Mouse (Mus musculus) stomach, embryonic 14.5 days (tissue): ENCODE data around the gene Rnase10. TPM values are rescaled to one million over a fixed set of nuclear protein-coding genes. Genes with fewer than 3 reads are reported as not detected.
"Not testable (repeated sequence)": the region's sequence is repeated elsewhere in the genome, so short reads cannot be mapped to it uniquely, and the experiment has no call there.

Source experiments
- ATAC-seq: fragments of 200-750 bp; cut with Nextera tagmentation; 2 replicates; pipeline ENCODE4 v1.8.0; 2017; ENCODE audit warnings: low read depth, moderate TSS enrichment; ENCODE audit not compliant: insufficient number of reproducible peaks, insufficient read depth, low FRiP score
- H3K27ac ChIP-seq: fragments of 300-500 bp; sonication (generic); 2 replicates; pipeline ENCODE4 v1.5.1; 2014; ENCODE audit warnings: mild to moderate bottlenecking, low read length, moderate library complexity, mixed read lengths
- H3K27me3 ChIP-seq: fragments of 300-500 bp; sonication (generic); 2 replicates; pipeline ENCODE4 v1.6.1; 2014; ENCODE audit warnings: low read length, control low read depth, mixed read lengths; ENCODE audit not compliant: control insufficient read depth, insufficient read depth
- H3K36me3 ChIP-seq: fragments of 300-500 bp; sonication (generic); 2 replicates; pipeline ENCODE4 v1.6.1; 2014; ENCODE audit warnings: mild to moderate bottlenecking, control low read depth, low read length, moderate library complexity, mixed read lengths; ENCODE audit not compliant: control insufficient read depth, insufficient read depth
- H3K4me1 ChIP-seq: fragments of 300-500 bp; sonication (generic); 2 replicates; pipeline ENCODE4 v1.6.1; 2014; ENCODE audit warnings: low read length, control low read depth, mixed read lengths; ENCODE audit not compliant: control insufficient read depth, insufficient read depth
- H3K4me2 ChIP-seq: fragments of 300-500 bp; sonication (generic); replicated peaks from 2 replicates; pipeline ENCODE4 v1.6.1; 2014; ENCODE audit warnings: low read depth, low read length, control low read depth
- H3K4me3 ChIP-seq: fragments of 300-500 bp; sonication (generic); 2 replicates; pipeline ENCODE4 v1.5.1; 2014; ENCODE audit warnings: low read depth, low read length, control low read depth
- H3K9ac ChIP-seq: fragments of 300-500 bp; sonication (generic); replicated peaks from 2 replicates; pipeline ENCODE4 v1.6.1; 2014; ENCODE audit warnings: low read depth, mild to moderate bottlenecking, control low read depth, low read length, moderate library complexity, mixed read lengths
- H3K9me3 ChIP-seq: fragments of 300-500 bp; sonication (generic); 2 replicates; pipeline ENCODE4 v1.6.1; 2016; ENCODE audit warnings: low read depth, low read length, control low read depth; ENCODE audit not compliant: control insufficient read depth
- WGBS: fragments of 180-500 bp; shearing (Covaris S2); extraction: QIAGEN DNeasy Blood & Tissue Kit; methylation state at CpG from one replicate; pipeline ENCODE4 v1.1.7; 2014; 5-methylcytosine and 5-hydroxymethylcytosine counted together
- polyA plus RNA-seq: library from polyadenylated mRNA; unstranded; fragments of >200 nt; fragmentation: Nextera tagmentation; extraction: Ambion mirVana; gene quantifications from 2 replicates; pipeline ENCODE4 v1.2.1, GENCODE M21; 2014

Gene Rnase10
- 0.22 TPM in 1 of 2 replicates, not detected in the other for polyA plus RNA-seq

GRCm38 (mm10) chr14:51007152-51007801 is at the start of gene Rnase10:
TSS of gene Rnase10 (plus strand) at chr14:51007751.
- Histone ChIP-seq H3K27me3 (no peaks in the 10 kb centered on the region), H3K36me3 (no peaks in the 10 kb centered on the region), H3K9me3 (no peaks in the 10 kb centered on the region), H3K4me1 (no peaks in the 10 kb centered on the region), H3K27ac (peak within 1 kb of the TSS; percentile 77), H3K9ac (no peak within 1 kb of the TSS), H3K4me2 (no peak within 1 kb of the TSS), H3K4me3 (no peak within 1 kb of the TSS)
- 82% methylated on average over 8 of the region's 8 CpGs for WGBS
- no peak for ATAC-seq

DNA sequence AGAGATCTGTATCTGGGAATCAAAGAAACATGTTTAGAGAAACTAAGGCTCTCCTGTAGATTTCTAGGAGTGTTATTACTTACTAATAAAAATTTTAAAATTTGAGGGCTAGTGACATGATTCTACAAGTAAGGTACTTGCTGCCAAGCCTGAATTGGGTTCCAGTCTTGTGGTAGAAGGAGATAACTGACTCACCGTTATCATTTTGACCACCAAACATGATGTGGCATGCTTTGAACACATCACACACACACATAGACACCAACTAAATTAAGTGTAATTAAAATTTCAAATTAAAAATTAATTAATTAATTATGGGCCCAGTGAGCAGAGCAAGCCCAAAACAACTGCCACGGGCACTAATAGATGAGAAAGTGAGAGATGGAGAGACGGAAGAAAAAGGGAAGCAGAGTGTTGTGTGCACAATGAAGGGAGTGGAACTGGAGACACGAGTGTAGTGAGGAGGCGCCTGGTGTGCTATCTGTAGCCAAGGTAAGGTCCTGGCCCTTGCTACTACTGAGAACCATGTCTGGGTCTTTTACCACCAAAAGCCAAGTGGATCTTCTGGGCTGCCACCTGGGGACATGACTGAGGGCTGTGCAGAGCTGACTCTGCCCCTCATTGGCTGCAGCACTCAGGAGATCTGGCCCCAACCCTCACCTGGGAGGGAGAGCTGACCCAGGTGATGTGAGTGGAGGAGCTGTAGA is 49.1 kb upstream of the Rnase10 start:
- H3K4me2 ChIP-seq, H3K9me3 ChIP-seq, ATAC-seq, H3K4me3 ChIP-seq, H3K4me1 ChIP-seq, H3K27me3 ChIP-seq, H3K27ac ChIP-seq, H3K36me3 ChIP-seq, H3K9ac ChIP-seq: not testable (repeated sequence)
- WGBS: 89% methylated on average over 5 of the region's 5 CpGs

GRCm38 (mm10) chr14:50968216-50968980 is 39.2 kb upstream of the Rnase10 start:
- WGBS: 87% methylated on average over 5 of the region's 5 CpGs

GRCm38 (mm10) chr14:50969041-50969440 is 38.5 kb upstream of the Rnase10 start:
- H3K9me3 ChIP-seq: no peaks in the 10 kb centered on the region
- 11% methylated on average over 1 of the region's 1 CpGs for WGBS

More at GRCm38 (mm10) chr14:50968216-50968980, 39.2 kb upstream of the Rnase10 start:
- no peak for ATAC-seq
- H3K27ac ChIP-seq: no peak overlapping the region
- H3K9ac ChIP-seq: no peak overlapping the region
- no peaks in the 10 kb centered on the region for H3K4me1 ChIP-seq
- no peaks in the 10 kb centered on the region for H3K27me3 ChIP-seq
- H3K4me2 ChIP-seq: no peak overlapping the region
- no peaks in the 10 kb centered on the region for H3K9me3 ChIP-seq
- no peak overlapping the region for H3K4me3 ChIP-seq
- no peaks in the 10 kb centered on the region for H3K36me3 ChIP-seq

DNA sequence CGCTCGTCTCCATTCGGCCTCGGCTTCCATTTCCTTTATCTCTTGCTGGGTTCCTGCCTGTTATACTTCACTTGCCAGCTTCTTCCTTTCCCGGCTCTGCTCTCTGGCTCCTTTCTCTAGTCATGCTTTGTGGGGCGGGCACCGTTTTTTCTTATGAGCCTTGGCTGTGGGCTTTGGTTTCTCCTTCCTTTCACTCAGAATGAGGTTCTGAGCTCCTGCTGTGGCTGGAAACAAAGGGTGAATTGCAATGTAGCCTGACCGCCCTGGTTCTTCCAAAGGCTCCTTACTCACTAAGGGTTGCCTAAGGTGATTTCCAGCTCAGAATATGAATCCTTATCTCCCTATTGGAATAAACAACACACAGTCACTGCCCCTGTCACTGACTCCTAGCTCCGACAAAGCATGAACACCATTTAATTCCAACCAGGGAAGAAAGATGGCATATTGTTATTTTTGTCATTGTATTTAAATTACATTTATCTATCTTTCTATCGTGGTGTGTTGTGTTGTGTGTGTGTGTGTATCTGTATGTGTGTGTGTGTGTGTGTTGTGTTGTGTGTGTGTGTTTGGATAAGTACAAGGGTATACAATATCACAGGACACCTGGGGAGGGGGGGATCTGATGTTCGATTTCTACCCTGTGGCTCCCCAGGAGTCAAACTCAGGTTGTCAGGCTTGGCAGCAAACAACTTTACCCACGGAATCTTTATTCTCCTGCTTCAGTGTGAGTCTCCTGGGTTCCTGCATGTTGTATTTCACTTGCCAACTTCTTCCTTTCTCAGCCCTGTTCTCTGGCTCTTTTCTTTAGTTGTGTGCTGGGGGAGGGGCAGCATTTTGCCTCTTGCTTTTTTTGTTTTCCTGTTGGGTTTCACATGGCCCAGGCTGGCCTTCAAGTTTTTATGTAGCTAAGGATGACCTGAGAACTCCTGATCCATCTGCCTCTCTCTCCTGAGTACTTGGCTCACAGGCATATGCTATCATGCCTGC is 37.7 kb upstream of the Rnase10 start:
- Histone ChIP-seq H3K36me3 (no peaks in the 10 kb centered on the region), H3K4me2 (no peak overlapping the region), H3K9ac (no peak overlapping the region), H3K4me3 (no peak overlapping the region), H3K4me1 (no peaks in the 10 kb centered on the region), H3K27me3 (no peaks in the 10 kb centered on the region), H3K9me3 (no peaks in the 10 kb centered on the region), H3K27ac (no peak overlapping the region)
- 39% methylated on average over 12 of the region's 12 CpGs for WGBS
- no peak for ATAC-seq

More at GRCm38 (mm10) chr14:50969041-50969440, 38.5 kb upstream of the Rnase10 start:
- no peak overlapping the region for H3K4me2 ChIP-seq
- H3K4me1 ChIP-seq: no peaks in the 10 kb centered on the region
- H3K27me3 ChIP-seq: no peaks in the 10 kb centered on the region
- no peak overlapping the region for H3K4me3 ChIP-seq
- H3K27ac ChIP-seq: no peak overlapping the region
- ATAC-seq: no peak
- H3K9ac ChIP-seq: no peak overlapping the region
- no peaks in the 10 kb centered on the region for H3K36me3 ChIP-seq

- H3K27me3 ChIP-seq: no peaks in the 10 kb centered on the region
- no peaks in the 10 kb centered on the region for H3K4me1 ChIP-seq
- H3K36me3 ChIP-seq: no peaks in the 10 kb centered on the region
- H3K27ac ChIP-seq: no peak overlapping the region
- no peak overlapping the region for H3K4me3 ChIP-seq
- WGBS: 83% methylated on average over 1 of the region's 1 CpGs
- no peak overlapping the region for H3K4me2 ChIP-seq
- H3K9me3 ChIP-seq: no peaks in the 10 kb centered on the region
- ATAC-seq: no peak
- no peak overlapping the region for H3K9ac ChIP-seq
Observed at GRCm38 (mm10) chr14:50970822-50971221, 36.7 kb upstream of the Rnase10 start.

DNA sequence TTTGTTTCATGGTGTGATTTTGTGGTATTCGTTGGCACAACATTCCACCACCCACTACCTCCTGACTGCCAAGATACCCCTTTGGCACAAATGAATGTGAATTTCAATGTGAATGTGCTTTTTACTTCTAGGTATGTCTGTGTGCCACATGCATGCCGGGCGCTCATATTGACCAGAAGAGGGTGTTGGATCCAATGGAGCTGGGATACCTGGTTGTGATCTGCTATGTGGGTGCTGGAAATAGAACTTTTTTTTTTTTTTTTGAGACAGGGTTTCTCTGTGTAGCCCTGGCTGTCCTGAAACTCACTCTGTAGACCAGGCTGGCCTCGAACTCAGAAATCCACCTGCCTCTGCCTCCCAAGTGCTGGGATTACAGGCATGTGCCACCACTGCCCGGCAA is 34.5 kb upstream of the Rnase10 start:
- 95% methylated on average over 5 of the region's 5 CpGs for WGBS
- not testable (repeated sequence) for ATAC-seq, H3K9ac ChIP-seq, H3K4me1 ChIP-seq, H3K4me2 ChIP-seq, H3K27ac ChIP-seq, H3K9me3 ChIP-seq, H3K4me3 ChIP-seq, H3K36me3 ChIP-seq, H3K27me3 ChIP-seq

DNA sequence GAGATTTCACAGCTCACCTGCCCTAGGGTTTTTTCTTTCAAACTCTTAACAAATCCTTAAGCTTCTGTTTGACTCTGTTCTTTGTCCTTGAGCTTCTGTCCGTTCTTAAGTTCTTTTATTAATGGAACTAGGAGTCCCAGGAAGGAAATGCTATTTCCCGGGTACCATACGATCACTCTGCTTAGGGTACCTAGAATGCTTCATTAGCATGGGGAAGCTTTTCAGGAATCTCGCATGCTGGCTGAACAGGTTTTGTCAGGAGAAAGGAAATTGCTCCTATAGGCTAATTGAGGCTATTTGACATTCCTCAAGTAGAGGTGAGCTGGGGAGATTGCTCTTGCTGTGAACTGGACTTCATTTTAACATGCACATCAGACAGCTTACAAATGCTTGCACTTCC is 33.9 kb upstream of the Rnase10 start:
- Histone ChIP-seq H3K27ac (no peak overlapping the region), H3K4me2 (no peak overlapping the region), H3K9ac (no peak overlapping the region), H3K36me3 (no peaks in the 10 kb centered on the region), H3K9me3 (no peaks in the 10 kb centered on the region), H3K4me3 (no peak overlapping the region), H3K27me3 (no peaks in the 10 kb centered on the region), H3K4me1 (no peaks in the 10 kb centered on the region)
- ATAC-seq: no peak
- 26% methylated on average over 4 of the region's 4 CpGs for WGBS
